Mouse (Mus musculus) ovary, postnatal 10 days (tissue): ENCODE data around the gene Osbpl5.

Source experiments
- DNase-seq: peaks from one replicate; pipeline ENCODE4 v3.0.0; 2022; ENCODE audit warnings: low spot score

Osbpl5 gene

DNA sequence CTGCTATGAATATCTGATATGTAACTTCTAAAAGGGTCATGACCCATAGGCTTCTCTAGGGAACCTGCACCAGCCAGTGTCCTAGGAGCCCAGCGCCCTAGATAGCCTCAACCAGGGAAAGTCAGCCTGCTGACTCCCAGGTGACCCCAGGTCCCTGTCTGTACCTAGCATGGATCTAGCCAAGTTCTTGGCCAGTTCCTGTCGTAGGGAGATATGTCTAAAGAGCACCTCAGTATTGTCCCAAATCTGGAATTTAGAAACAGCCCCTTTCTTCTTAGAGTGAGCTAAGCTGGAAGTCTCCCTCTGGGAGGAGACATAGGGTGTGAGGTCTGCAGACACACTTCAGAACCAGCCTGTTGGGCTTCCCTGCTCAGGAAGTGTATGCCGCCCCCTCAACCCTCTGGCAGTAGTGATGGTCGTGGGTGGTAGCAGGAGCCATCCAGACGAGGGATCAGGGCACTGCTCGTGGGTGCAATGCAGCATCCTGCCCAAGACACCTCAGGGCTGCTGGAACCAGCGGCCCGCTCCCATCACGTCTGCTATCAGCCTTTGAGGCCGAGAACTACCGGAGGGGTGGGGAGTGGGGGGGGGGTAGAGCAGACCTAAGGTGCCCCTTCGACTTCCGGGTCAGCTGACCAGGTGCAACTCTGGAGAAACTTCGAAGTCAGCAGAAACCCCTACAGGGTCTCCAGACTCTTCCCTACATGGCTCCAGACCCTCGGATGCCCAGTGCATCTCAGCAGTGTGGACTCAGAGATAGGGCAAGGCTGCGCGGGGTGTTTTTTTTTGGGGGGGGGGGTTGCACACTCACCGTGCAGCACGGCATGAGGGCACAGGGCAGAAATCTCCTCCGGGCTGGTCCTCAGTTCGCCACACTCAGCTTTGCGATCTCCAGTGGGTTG, at the start of gene Osbpl5:
Gene Osbpl5, minus strand, starts transcription at position 861 of the 902 bp plus-strand sequence.
- no peak for DNase-seq

DNA sequence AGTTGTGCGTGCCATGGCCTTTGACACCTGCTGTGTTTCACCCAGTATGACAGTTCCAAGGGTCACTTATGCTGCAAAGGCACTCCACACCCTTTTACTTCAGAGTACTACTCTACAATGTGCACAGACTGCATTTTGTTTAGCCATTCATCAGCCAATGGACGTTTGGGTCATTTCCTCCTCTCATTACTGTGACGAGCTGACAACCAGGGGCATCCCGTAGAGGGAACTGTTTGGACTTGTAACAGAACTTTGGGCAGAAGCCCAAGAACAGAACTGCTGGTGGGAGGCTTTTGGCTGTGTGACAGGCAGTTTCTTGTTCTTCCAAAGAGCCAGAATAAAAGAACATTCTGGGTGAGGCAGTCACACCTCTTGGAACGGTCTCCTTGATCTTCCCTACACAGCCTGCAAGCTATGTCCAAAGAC, 48.4 kb upstream of the Osbpl5 start:
- no peak for DNase-seq

DNA sequence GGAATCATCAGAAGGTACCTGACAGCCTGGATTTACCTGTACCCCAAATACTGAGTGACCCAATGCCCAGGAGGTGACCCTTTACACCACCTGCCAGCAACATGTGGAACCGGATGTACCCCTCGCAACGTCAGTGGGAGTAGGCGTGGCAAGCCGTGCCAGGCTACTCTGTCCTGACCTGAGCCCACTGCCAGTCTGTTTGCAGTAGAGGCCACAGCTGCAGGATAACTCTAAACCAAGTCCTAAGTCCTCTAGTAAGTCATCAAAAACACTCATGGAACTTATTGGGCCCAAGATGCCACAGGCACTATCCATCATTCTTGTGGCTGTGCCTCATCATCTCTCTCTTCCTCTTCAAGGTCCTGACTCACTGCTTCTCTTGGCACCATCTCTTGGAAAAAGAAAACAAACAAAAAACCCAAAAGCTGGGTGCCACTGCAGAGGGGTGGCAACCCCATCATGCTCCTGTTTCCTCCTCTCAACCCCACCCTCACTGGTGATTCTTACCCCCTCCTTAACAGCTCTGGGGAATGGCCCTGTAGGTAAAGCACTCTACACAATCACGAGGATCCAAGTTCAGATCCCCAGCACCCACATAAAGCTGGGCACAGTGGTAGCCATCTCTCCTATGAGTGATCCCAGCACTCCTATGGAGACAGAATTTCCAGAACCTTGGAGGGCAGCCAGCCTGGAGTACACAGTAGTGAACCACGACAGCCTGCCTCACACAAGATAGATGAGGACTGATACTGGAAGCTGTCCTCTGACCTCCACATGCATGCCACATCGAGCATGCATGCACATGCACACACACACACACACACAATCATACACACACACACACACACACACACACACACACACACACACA, 44.6 kb upstream of the Osbpl5 start:
- DNase-seq: no peak

DNA sequence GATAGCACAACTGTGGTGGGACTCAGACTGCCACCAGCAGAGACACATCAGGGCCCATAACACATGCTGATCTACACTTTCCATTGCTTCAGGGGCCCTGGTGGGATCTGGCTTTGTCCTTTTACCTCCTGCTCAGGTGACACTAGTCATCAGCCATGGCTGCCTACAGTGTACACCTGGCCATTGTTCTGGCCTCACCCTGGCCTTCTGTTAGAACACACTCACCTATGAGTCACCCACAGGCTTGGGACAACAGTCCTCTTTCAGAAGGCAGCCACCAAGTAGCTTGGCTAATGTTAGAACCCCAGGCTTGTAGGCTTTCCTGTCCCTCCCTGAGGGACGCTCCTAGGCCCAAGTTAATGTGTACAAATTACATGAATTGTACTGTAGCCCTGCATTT, 44.0 kb upstream of the Osbpl5 start:
- no peak for DNase-seq

DNA sequence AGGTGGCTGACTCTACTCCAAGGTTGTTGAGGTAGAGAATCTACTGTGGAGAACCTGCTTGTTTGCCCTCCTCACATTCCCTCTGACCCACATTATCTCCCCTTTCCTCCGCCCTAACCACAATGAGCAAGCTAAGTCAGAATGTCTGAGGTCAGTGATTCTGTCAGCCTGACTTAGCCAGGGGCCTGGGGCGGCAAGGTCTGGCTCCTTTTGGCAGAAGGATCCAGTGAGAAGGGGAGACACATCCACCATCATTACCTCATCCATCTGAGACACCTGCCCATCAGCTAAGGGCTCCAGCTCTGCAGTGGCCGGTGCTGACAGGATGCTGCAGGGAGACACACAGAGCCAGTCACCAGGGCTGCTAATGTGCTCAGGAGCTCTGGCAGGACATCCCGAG, 42.0 kb upstream of the Osbpl5 start:
- DNase-seq: no peak

DNA sequence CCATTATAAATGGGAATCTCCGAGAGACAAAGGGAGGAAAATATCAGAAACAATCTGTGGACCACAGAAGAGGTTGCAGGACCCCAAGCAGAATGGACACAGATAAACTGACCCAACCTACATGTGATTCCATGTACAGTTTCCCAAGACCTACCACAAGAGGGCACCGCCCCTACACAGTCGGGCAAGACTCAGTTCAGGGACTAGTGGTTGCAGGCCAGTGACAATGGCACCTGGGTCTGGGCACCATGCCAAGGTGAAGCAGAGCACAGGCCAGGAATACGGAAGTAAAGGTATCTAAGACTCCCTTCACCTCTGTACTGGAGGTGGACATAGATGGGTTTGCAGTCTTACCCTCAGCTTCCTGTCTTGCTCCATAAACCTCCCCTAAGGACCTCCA, 36.3 kb upstream of the Osbpl5 start:
- no peak for DNase-seq

DNA sequence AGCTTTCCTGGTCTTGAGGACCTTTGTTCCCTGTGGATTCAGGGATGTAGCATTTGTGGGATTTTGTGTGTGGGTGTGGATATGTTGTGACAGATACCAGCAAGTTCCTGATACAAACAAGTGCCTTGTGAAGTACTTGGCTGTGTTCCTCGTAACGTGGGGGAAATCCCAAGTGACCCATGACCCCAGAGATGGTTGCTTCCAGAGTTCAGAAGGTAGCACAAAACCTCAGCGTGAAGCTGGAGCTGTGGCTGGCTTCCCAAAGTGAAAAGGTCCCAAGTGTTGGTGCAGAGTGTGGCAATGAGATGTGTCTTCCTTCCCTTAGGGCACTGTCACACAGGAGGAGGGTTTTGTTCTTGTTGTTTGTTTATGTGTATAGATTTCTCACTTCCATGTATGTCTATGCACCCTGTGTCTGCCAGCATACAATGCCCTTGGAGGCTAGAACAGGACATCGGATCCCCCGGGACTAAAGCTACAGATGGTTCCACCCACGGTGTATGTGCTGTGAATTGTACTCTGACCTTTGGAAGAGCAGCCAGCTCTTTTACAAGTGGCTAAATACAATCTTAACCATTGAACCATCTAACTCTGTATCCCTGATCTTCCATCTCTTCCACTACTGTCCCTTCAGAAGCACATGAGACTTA, 35.7 kb upstream of the Osbpl5 start:
- DNase-seq: no peak

DNA sequence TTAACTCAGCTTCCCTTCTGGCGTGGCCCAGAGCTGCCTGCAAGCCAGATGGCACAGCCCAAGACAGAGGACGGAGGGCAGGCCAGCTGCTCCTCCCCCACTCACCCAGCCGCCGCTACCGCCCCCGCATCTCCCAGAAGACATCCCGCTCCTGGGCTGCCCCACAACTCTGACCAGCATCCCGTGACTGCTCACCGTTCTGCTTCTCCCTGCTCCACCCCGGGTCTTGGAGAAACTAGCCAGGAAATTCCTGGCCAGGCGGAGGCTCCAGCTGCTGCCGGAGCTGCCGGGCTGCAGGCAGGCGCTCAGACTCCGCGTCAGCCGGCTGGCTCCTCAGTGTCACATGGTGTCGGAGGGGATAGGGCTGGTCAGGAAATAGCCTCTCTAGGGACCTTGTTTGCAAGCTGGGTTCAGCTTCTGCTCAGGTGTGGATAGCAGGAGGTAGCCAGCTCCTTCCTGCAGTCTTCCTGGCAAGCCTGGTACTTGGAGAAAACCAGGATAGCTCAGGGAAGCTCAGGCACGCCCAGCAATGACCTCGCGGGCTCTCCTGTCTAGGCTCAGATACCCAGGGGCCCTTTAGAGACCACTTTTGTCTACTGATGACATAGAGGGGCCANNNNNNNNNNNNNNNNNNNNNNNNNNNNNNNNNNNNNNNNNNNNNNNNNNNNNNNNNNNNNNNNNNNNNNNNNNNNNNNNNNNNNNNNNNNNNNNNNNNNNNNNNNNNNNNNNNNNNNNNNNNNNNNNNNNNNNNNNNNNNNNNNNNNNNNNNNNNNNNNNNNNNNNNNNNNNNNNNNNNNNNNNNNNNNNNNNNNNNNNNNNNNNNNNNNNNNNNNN, 27.4 kb upstream of the Osbpl5 start, which contains the start of gene Mrgpre:
Gene Mrgpre, minus strand, starts transcription at position 505 of the 834 bp plus-strand sequence.
- peak; percentile 60 for DNase-seq

DNA sequence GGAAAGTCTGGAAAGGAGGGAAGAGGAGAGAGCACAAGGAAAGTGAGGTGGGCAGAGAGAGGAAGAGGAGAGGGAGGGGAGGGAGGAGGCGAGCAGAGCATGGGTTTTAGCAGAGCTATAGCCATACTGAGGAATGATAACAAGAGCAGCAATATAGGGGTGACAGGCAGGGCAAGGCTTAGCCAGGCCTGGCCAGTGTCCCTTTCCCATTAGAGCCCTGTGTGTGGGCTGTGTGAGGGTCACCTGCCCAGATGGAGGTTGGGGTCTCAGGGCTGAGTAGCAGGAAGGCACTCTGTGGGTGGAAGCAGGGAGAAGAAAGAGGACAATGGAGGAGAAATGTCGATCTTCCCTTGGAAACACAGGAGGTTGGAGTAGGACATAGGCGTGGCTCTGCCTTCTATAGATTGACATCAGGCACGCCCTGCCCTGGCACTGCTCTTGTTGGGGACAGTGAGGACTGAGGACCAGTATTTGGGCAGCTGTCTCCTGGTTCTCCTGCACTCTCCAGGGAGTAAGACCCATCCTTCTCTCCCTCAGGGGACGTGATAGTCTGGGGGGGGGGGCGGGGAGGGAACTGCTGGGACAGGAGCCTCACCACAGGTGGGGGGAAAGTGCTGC, 26.7 kb upstream of the Osbpl5 start:
- DNase-seq: no peak

DNA sequence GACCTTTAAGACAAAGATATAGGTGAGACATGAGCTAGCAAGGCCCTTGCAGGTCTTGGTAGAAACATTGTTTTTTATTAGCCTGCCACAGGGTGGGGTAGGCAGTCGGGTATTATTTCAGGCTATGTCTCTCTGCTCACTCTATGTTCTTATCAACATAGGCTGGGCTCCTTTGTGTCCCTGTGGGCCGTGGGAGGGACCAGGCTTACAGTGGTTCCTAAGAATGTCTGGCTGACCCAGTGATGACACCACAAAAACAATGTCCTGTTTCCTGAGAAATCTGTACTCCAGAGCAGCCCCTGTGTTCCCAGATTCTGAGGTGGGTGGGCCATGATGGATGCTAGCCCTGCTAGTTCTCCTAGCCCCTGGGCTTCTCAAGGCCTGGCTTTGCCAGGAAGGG, 20.6 kb upstream of the Osbpl5 start:
- DNase-seq: no peak

DNA sequence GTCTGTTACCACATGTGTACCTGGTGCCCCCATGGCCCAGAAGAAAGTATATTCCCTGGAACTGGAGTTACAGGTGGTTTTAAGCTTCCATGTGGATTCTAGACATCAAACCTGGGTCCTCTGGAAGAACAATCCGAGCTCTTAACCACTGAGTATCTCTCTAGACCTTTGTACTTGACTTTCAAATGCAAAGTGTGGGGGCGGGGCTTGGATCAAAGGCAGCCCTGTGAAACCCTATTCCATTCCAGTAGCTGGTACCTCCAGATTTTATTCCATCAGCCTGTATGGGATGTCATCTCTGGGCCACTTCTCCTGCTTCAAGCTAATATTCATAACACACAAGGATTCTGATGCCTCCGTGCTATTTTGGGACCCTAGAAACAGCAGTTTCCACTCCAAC, 19.4 kb upstream of the Osbpl5 start:
- no peak for DNase-seq

DNA sequence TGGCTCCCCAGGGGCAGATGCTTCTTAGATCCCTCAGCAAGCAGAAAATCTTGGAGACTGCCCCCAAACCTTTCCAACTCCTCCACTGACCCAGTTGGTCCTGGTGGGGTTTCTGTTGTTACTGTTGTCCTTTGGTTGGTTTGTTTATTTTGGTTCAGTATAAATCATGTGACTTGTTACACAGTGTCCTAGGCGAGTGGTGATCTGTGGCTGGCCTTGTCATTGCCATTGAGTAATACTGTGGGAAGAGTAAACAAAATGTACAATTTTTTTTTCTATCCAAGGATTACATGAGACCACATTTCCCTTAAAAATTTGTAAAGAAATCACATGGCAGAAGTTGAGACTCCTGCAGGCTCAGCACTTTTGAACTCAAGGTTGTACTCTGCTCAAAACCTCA, 12.7 kb upstream of the Osbpl5 start:
- DNase-seq: no peak

DNA sequence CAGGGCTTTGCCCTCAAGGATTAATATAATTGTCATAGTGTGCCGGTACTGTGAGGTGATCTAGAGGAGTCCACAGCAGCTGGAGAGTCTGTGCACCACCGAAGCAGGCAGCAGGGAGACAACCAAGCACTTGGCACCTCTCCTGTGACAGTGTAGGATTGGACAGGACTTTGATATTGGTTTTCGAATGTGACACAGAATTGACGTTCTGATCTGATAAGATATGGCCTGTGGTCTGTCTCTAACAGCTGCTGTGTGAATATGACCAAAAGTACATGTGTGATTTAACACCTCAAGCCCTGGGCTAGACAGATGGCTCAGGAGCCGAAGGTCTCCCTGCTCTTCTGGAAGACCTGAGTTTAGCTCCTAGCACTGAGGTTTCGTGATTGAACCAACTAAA, 11.5 kb upstream of the Osbpl5 start:
- DNase-seq: no peak

DNA sequence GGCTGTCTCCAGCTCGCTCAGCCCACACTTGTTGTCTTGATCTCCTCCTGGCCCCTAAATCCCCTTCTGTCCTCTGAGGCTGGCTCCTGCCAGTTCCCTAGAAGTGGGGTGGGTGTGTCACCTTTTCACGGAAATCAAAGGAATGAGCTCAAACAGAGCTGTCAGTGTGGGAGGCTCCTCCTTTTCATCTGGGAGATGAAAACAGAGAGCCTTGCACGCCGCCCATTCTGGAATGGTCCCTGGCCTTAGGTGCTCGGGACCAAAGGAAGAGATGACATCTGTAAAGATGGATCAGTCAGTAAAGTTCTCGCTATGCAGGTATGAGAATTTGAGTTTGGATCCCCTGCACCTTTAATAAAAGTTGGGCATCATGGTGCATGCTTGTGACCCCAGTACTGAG, 10.1 kb upstream of the Osbpl5 start, which contains the start of gene Mrgprg:
Gene Mrgprg, minus strand, starts transcription at position 101 of the 400 bp plus-strand sequence.
- DNase-seq: no peak

DNA sequence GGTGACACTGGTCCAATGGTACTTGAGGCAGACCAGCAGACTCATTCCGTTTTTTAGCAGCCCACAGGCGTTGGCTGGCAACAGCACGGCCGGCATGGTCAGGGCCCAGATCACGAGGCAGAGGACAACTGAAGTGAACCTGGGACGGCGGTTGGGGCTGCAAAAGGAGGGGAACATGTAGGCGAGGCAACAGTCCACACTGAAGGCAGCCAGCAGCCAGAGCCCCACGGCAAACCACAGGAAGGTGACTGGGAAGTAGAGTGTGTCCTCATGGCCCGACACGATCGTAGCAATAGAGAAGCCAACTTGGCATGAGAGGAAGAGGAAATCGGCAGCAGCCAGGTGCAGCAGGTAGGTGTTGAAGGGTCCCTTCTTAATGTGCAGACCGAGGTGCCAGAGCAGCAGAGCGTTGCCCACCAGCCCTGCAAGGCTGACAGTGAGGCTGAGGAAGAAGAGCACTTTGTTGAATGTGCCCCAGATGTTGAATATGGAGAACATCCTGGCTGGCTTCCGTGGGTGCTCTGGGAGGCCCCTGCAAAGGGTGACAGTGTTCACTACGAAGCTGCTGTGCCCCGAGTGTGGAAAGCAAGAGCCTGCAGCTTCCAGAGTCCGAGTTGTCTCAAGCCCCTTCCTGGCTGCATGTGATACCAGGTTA, 8.2 kb upstream of the Osbpl5 start:
- DNase-seq: no peak

DNA sequence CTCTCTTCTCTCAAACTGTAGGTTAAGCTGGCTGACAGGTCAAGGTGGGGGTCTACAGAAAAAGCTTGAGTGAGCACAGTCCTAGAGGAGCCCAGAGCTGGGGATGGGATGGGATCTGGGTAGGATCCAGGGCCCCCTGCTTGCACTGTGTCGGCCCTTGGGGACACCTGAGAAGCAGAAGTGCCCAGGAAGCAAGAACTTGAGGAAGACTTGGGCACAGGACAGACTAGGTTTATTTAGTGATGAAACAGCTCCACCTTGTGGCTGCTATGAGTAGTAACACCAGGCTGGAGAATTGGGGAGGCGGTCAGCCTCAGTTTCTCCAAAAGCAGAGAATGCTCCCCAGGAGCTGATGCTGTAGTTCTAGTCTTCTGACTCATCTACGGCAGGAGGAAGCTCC, 7.0 kb upstream of the Osbpl5 start:
- DNase-seq: no peak

DNA sequence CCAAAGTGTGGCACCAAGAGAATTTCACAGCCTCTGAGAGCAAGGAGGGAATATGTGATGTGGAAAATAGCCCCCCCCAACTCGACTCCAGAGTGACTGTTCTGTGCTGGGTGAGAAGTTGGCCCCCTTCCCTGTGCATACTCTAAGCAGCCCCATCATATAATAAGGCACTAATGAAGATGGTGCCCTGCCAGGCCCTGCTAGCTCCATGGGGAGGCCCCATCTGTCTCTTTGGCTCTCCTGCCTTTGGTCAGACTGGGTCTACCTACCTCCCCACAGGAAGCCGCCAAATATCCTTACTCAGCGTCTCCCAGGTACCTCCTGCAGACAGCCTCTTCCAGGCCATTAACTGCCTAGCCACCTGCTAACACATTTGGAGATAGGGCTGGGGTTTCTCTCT, 2.2 kb upstream of the Osbpl5 start:
- no peak for DNase-seq

DNA sequence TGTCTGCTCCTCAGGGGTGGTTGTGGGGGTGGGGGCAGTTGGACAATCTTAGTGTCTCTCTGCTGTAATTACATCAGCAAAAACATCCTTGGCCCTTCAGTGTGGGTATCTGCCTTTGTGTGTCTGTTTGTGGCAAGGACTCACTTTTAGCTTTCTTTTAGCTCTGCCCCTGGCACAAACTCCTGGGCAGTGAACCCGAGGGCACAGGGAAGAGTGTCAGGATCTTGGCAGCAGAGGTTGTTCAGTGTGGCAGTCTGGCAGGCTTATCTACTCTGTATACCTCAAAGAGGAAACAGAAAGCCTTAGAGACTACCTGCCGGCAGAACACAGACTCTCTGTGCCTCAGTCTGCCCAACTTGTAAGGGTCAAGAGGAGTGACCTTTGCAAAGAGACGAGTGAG, 911 bp upstream of the Osbpl5 start:
- DNase-seq: no peak

DNA sequence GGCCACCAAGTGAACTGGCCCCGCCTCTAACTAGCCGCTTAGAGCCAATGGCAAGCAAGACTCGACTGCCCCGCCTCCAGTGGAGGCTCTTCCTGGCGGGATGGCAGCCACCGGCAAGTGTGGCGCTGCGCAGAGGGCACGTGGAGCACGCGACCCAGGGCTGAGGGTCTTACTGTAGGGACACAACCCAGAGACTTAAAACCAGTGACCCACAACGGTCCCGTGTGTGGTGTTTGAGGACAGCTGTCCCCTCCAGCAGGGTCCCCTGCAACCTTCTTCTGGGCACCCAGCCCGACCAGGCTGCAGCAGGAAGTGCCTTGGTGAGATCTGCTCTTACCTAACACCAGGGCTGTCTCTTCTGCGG, 224 bp upstream of the Osbpl5 start:
- DNase-seq: no peak

DNA sequence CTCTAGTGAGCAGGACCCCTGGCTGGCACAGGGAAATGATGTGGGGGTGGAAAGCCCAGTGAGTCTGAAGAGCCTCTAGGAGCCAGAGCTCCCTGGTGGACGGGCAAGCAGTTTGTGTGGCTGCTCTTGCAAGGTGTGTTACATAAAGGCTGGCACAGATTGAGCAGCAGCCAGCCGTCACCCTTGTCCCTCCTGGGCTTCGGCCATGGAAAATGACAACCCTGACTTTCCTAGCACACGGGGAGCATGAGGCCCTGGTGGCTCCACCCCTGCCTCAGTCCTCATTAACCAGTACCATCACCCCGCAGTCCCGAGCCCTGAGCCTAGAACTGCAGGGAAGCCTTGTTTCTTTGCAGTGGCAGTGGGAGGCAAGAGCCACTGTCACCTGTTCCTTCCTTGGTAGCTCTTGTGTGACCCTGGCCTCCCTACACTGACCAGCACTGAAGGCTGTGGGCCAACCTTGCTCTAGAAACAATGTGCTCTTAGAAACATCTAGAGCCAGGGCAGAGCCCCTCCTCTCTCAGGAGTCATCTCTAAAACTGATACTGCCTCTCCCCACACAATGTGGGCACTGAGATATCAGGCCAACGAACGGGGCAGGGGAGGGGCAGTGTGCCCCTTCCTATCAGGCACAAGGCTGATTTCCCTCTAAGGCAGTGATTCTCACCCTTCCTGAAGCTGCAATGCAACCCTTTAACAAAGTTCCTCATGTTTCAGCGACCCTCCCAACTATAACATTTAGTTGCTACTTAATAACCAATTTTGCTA, 1.2 kb downstream of the Osbpl5 start:
- no peak for DNase-seq
